Mouse (Mus musculus): ENCODE data around the gene Arhgap22.

DNA sequence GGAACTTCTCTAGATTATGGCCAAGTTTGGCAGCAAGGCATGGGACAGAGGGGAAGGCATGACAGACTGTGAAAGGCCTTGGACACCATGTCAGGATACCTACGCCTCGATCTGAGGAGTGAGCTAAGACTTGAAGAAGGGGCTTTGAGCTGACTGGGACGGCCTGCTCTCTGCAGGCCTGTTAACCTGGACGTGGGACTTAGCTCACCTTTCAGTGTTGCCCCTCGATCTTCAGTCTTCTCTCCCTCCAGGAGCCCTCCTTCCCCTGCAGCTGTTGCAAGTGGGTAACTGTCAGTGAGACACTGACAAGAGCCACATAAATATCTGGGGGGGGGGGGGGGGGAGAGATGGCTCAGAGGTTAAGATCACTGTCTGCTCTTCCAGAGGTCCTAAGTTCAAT lies 34.9 kb downstream of the Arhgap22 start:
- TF ChIP-seq KAT2A (conservative IDR thresholded peaks at IDR 0.05; ENCODE audit: low read depth, low read length): no peak
- TF ChIP-seq POLR2A (IDR thresholded peaks at IDR 0.05; ENCODE audit: control insufficient read depth in 1 of 2, insufficient read depth in 1 of 2, low read depth in 1 of 2, low read length in 2 of 2, poor library complexity in 1 of 2): no peak
- no peak for TF ChIP-seq TAL1 (IDR thresholded peaks at IDR 0.05; ENCODE audit: low read length)
- no peak for TF ChIP-seq SIN3A (IDR thresholded peaks at IDR 0.05; ENCODE audit: low read length)
- no peak for TF ChIP-seq BHLHE40 (IDR thresholded peaks at IDR 0.05; ENCODE audit: borderline replicate concordance, low read depth, low read length)
- TF ChIP-seq CHD2 (IDR thresholded peaks at IDR 0.05; ENCODE audit: low read length): no peak
- no peak for TF ChIP-seq EP300 (IDR thresholded peaks at IDR 0.05; ENCODE audit: low read depth in 1 of 2, low read length in 2 of 2)
- no peak for TF ChIP-seq CTCF (IDR thresholded peaks at IDR 0.05 in 2 of 3, conservative IDR thresholded peaks at IDR 0.05 in 1 of 3; ENCODE audit: control insufficient read depth in 1 of 3, insufficient read depth in 1 of 3, low read depth in 2 of 3, low read length in 3 of 3, poor library complexity in 1 of 3, severe bottlenecking in 1 of 3)
- TF ChIP-seq TBP (IDR thresholded peaks at IDR 0.05; ENCODE audit: low read depth, low read length): no peak
- no peak for TF ChIP-seq E2F4 (IDR thresholded peaks at IDR 0.05; ENCODE audit: borderline replicate concordance, low read depth, low read length)
- TF ChIP-seq POLR2AphosphoS2 (IDR thresholded peaks at IDR 0.05; ENCODE audit: low read length): no peak
- no peak for TF ChIP-seq GATA1 (IDR thresholded peaks at IDR 0.05; ENCODE audit: low read depth, low read length)
- TF ChIP-seq UBTF (IDR thresholded peaks at IDR 0.05; ENCODE audit: borderline replicate concordance, insufficient read depth, low read depth, low read length): no peak
- TF ChIP-seq MAFK (IDR thresholded peaks at IDR 0.05; ENCODE audit: borderline replicate concordance, low read depth, low read length): no peak

All from MEL (cell line).